Mouse (Mus musculus) CD4-positive helper T cell, adult 2 months (primary cell): ENCODE measurements around the gene Vps33a.

Experiments used
- DNase-seq: peaks from one replicate; pipeline ENCODE4 v3.0.0-alpha.2; 2012; ENCODE audit warnings: low read depth, missing footprints, low spot score

Gene Vps33a

DNA sequence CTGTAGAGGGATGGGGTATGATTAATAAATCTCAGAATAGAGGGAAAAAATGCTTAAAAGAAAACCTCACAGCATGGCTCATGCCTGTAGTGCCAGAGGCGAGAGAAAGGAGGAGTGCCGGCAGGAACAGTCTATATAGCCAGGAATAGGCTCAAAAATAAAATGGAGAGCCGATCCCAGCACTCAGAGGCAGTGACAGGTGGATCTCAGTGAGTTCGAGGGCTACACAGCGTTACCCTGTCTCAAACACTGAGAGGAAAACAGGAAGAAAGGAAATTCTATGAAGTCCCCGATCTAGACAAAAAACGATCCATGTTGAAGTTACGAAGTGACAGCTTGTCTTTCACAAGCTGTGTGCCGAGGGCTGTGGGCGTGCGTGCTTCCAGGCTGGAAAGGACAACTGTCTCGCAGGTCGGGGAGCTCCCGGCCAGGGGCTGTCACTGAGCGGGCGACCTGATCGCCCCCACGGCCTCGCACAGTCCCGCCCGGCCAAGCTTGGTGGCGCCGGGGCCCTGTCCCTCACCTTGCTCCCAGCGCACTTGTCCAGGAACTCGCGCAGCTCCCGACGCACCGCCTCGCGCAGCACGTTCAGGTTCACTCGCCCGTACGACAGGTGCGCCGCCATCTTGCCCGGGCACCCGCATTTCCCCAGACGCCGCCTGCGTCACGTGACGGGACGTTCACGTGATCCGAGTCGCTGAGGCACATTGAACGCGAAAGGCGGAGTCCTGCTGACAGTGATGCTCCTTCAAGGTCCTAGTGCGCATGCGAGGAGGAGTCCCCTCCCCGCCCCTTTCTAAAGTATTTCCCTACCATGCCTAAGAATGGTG is at the start of gene Vps33a:
Vps33a (minus strand) TSS at position 682 of the 830 bp plus-strand sequence.
- peak; percentile 100 for DNase-seq

- no peak for DNase-seq
These were observed 49.6 kb upstream of the Vps33a start for GRCm38 (mm10) chr5:123622421-123622820.

- peak; percentile 40 for DNase-seq
These were observed 45.7 kb upstream of the Vps33a start for GRCm38 (mm10) chr5:123618558-123618957.

GRCm38 (mm10) chr5:123614246-123614645 is 41.4 kb upstream of the Vps33a start:
- DNase-seq, result no peak

DNA sequence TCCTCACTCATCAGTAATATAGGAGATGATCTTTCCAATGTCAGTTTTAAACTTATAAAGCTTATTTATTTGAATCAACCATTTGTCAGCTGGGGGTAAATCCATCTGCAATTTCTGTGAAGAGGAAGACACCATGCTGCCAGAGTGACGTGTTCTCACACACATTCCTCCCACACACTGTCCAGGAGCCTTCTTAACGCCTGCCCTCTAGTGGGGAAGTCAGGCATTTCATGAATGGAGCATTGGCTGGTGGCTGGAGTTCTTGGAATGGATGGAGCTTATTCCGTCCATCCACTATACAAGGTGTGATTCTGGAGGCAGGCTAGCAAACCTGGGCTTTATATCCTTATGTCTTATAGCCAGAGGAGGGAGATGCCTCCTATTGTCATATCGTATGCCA is 37.0 kb upstream of the Vps33a start:
- peak; percentile 65 for DNase-seq

DNA sequence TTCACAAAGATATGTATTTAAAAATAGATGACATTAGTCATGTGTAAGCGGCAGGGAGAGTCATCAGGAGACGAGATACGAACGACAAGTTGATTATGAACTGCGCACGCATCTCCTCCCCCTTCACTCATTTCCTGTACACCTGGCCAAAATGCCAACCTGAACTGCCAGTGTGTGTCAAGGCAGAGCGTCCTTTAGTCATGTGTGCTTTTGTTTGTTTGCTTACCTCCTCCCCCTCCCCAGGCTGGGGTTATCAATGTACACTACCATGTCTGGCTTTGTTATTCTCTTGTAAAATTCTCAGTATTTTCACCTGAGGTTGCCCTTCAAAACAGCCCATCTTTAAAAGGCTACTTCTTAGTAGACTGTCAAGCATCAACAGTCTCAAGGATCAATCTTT is 36.6 kb upstream of the Vps33a start:
- no peak for DNase-seq

DNA sequence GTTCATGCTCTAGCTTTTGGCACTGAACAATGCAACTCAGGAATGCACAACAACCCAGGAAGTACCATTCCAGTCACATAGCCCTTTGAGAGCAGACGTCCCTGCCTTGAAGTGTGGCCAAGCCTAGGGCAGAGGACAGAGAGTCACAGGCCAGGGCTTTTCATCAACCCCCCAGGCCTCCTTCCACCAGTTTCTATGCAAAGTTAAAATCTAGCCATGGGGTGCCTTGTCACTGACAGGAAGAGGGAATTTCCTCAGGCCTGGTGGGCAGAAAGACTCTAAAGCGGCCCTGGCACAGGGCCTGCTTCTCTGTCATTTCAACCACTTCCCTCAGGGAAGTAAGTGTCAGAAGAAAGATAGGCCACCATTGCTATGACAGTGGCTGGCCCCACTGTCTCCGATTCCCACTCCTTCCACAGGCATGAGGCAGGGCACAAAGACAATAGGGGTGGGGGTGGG is 34.4 kb upstream of the Vps33a start:
- DNase-seq, result no peak

DNA sequence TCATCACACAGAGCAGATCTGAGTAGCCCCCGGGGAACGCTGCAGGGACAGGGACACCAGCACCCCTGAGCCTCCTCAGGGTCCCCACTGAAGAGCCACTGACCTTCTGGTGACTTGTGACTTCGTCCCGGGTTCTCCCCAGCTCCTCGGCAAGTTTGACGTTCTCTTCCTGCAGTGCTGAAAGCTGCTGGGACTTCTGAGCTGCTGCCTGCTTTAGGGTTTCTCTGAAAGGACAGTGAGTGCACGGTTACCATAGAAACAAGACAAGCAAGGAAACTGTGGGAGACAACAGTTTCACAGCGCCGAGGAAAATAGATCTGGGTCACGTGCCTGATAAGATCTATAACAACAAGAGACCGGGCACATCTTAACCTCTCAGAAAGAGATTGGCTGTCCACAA is 30.7 kb upstream of the Vps33a start:
- DNase-seq, result peak; percentile 82

GRCm38 (mm10) chr5:123602174-123602573 is 29.3 kb upstream of the Vps33a start:
- DNase-seq, result no peak

- no peak for DNase-seq
These were observed 26.5 kb upstream of the Vps33a start for GRCm38 (mm10) chr5:123599319-123599718.

DNA sequence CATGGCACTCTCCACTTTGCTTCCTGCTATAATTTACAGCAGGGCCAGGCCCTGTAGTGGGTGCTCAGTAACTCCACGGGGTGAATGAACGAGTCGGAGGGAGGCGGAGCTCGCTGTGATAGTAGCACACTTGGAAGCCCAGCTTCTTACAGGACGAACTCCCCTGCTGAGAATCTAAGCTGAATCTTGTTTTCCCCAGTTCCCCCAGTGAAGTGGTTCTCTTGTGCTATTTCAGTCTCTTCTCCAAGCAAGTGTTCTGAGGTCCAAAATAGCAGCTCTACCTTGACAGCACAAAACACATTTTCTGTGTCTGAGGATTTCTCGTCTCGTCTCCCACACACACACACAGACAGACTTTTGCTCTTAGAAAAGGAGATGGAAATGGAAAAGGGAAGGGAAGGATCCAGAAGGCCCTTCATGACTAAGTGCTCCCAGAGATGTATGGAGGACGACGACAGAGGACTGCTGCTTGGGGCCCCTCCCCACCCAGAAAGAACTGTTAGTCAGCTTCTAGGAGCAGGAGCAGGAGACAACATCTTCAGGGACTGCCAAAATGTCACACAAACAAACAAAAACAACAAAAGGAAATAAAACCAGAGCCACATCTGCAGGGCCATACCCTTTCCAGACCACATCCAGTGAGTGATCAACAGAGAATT is 20.9 kb upstream of the Vps33a start:
- no peak for DNase-seq

GRCm38 (mm10) chr5:123580043-123580442 is 7.2 kb upstream of the Vps33a start:
- DNase-seq, result no peak

DNA sequence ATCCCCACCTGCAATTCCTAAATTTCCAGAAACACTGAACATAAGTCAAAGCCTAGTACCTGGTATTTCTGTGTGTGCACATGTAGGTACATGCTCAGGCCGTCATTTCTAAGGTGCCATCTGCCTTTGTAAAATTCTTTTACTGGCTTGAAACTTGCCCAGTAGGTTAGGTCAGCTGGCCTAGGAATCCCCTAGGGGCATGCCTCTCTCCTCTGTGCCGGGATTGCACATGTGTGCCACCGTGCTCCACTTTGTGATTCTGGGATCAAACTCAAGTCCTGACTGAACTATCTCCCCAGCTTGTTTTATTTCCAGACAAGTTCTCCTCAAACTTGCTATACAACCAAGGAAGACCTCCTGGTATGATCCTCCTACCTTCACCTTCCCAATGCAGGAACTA is 3.9 kb upstream of the Vps33a start:
- DNase-seq, result no peak

DNA sequence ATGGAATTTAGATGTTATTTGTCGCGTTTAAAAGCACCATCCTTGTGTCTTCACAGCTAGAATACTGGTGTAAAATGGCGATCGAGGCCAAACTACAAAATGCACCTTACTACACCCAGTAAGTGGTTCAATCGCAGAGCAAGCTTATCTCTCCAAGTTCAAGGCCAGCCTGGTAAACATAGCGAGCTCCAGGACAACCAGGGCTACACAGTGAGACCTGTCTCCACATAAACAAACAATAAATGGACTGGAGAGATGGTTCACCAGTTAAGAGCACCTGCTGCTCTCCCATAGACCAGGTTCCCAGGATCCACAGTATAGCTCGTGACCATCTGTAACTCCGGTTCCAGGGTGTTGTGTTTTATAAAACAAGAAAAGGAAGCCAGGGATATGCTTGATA is 524 bp upstream of the Vps33a start:
- no peak for DNase-seq

DNA sequence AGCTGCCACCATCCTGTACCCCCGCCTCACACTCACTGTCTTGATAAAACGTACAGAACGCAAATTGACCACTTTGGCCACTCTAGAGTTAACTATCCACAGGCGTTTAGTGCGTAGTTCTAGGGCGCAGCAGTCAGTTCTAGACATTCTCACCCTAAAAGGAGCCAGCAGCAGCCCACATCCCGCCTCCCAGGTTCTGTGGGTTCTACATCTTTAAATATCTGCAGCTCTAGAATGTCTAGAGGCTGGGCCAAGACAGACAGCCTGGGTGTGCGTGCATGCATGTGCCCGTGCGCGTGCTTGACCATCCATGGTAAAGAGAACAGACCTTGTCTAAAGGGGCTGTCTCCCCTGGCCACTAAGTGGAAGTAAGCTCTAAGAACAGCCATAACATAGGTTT is 11.7 kb downstream of the Vps33a start:
- DNase-seq, result no peak

GRCm38 (mm10) chr5:123559588-123559987 is 13.2 kb downstream of the Vps33a start:
- no peak for DNase-seq

GRCm38 (mm10) chr5:123556451-123556850 is 16.4 kb downstream of the Vps33a start:
- DNase-seq, result no peak

DNA sequence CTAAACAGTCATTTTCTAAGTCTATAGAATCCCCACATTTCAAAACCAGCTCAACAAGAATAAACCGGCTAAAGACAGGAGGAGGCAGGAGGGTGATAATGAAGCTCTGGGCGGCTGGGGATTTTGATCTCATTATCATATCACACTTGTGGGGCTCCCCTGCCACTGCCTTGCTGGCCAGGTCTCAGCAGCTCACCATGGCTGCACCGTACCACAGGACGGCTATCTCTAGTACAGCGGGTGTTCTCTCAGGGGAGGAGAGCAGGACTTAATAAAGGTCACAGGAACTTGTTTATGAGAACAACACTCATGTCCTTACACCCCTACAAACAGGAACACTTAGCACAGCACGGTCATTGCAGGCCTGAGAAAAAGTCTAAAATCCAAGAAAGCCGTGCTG is 17.1 kb downstream of the Vps33a start:
- DNase-seq, result no peak

- DNase-seq, result no peak
These were observed 39.0 kb downstream of the Vps33a start for GRCm38 (mm10) chr5:123533801-123534200.

DNA sequence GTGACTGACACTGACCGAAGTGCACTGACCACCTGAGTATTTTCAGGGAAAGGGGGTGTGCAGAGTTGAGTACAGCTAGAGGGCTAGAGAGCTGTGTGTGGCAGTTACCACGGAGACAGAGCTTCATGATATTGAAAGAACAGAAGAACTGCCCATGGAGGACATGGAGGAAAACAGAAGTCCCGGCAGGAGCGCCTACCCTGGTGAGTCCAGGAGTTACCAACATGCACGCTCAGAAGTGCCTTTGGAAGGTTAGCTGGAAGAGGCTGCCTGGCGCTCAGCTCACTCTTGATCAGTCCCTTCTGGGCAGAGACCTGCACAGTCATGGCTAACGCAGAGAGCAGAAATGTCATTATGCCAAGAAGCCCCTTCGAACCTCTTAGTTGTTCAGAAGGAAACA is 42.8 kb downstream of the Vps33a start:
- DNase-seq, result no peak

GRCm38 (mm10) chr5:123528641-123529040 is 44.2 kb downstream of the Vps33a start:
- DNase-seq, result no peak

DNA sequence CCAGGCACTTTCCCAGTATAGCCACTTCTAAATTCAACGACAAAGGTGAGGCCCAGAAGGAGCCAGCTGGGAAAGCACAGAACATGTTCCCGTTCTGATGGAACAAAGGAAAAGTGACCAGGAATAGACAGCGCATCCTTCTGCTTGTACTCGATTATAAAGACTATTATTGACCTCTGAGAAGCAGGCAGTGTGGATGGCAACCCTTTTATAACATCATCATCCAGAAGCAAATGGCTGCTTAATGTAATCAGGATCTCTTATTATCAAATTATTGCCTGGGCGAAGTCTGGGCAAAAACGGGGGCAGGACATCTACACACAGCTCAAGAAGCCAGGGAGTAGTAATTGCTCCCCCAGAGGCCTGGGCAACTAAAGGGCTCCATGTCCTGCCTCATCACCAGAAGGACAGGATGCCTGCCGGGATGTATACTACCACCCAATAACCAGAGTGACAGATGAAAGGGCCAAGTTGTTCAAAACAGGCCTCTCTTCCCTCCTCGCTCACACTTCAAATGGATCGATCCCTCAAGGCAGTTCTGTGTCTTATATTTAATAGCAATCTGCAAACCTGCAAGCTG is 46.8 kb downstream of the Vps33a start:
- no peak for DNase-seq

DNA sequence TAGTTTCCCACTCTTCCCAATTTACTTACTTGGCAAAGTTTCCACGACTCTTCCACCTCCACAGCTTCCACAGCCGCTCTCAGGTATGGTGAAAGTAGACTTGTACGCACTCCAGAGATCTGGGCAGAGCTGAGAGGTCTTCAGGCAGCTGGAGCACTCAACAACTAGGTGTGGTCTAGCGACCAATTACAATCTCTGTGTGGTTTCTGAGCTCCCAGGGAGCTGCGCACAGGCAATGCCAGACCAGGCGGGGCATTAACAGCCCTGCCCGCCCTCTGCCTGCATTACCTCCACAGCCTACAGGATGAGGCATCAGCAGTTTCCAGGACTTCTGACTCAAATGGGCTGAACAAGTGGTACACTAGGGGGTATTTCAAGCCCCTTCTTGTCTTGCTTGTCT is 47.6 kb downstream of the Vps33a start, which contains the start of gene Gm49027:
Gm49027 (minus strand) TSS at position 208 of the 400 bp plus-strand sequence.
- no peak for DNase-seq
